Mouse (Mus musculus) adrenal gland, adult 2 months (tissue): Measurements from ENCODE around the gene Tctex1d2. TPM values are rescaled to one million over a fixed set of nuclear protein-coding genes. Genes with fewer than 3 reads are reported as not detected.

ENCODE experiments used
- DNase-seq: peaks from one replicate; pipeline ENCODE4 v3.0.0; 2021
- long read RNA-seq: library from polyadenylated mRNA; stranded (forward); transcript quantifications from one replicate; pipeline ENCODE4 v2.0.0, GENCODE M21; 2021
- polyA plus RNA-seq: library from polyadenylated mRNA; depleted of rRNA; stranded (reverse); fragments of >200 nt; gene quantifications from 2 replicates; pipeline ENCODE4 v1.2.3, GENCODE M21; 2012; rRNA removed
- total RNA-seq, 2 experiments: library from RNA; stranded (reverse); gene quantifications; 2 replicates each; pipeline ENCODE4 v1.2.3; 2021

Tctex1d2 gene
- total RNA-seq (1 to 10 TPM; 4.8 to 8.1 TPM), polyA plus RNA-seq (4.0 and 4.7 TPM in 2 replicates)
- long read RNA-seq, transcript Tctex1d2-201 (5 exons, 838 nt): major isoform, 5 of 5 reads
- long read RNA-seq, partial matches to known transcripts: 0 of 5 reads
- long read RNA-seq, other reads (novel, unspliced or antisense): 0 of 5 reads

GRCm38 (mm10) chr16:32419517-32420483 is at the start of gene Tctex1d2:
Gene Tctex1d2, plus strand, starts transcription at chr16:32419702.
- peak; percentile 96 for DNase-seq

- peak; percentile 30 for DNase-seq
These were observed 48.2 kb upstream of the Tctex1d2 start for GRCm38 (mm10) chr16:32371351-32371750.

GRCm38 (mm10) chr16:32379575-32379974 is 39.9 kb upstream of the Tctex1d2 start:
- DNase-seq: no peak

- no peak for DNase-seq
These were observed 36.6 kb upstream of the Tctex1d2 start for GRCm38 (mm10) chr16:32382901-32383300.

- no peak for DNase-seq
These were observed 34.6 kb upstream of the Tctex1d2 start for GRCm38 (mm10) chr16:32384885-32385284.

GRCm38 (mm10) chr16:32386826-32387225 is 32.7 kb upstream of the Tctex1d2 start:
- DNase-seq: no peak

- DNase-seq: no peak
These were observed 30.5 kb upstream of the Tctex1d2 start for GRCm38 (mm10) chr16:32389049-32389448.

- no peak for DNase-seq
These were observed 29.7 kb upstream of the Tctex1d2 start for GRCm38 (mm10) chr16:32389841-32390240.

GRCm38 (mm10) chr16:32390882-32391281 is 28.6 kb upstream of the Tctex1d2 start:
- no peak for DNase-seq

- no peak for DNase-seq
These were observed 23.6 kb upstream of the Tctex1d2 start for GRCm38 (mm10) chr16:32395679-32396540.

GRCm38 (mm10) chr16:32396541-32396835 is 23.0 kb upstream of the Tctex1d2 start:
- DNase-seq: no peak

- DNase-seq: peak; percentile 65
These were observed 21.3 kb upstream of the Tctex1d2 start for GRCm38 (mm10) chr16:32398206-32398605.

- DNase-seq: peak; percentile 40
These were observed 19.2 kb upstream of the Tctex1d2 start, which contains the start of gene Tm4sf19 for GRCm38 (mm10) chr16:32400267-32400666. Gene Tm4sf19, plus strand, starts transcription at chr16:32400506.

GRCm38 (mm10) chr16:32401335-32401965 is 18.1 kb upstream of the Tctex1d2 start:
- DNase-seq: no peak

- DNase-seq: no peak
These were observed 16.7 kb upstream of the Tctex1d2 start for GRCm38 (mm10) chr16:32402818-32403217.

GRCm38 (mm10) chr16:32405716-32406115 is 13.8 kb upstream of the Tctex1d2 start:
- no peak for DNase-seq

- no peak for DNase-seq
These were observed 12.8 kb upstream of the Tctex1d2 start for GRCm38 (mm10) chr16:32406671-32407070.

GRCm38 (mm10) chr16:32407730-32408129 is 11.8 kb upstream of the Tctex1d2 start:
- DNase-seq: no peak

- no peak for DNase-seq
These were observed 2.0 kb upstream of the Tctex1d2 start for GRCm38 (mm10) chr16:32417457-32417856.

- DNase-seq: no peak
These were observed 8.0 kb downstream of the Tctex1d2 start for GRCm38 (mm10) chr16:32427506-32427905.

GRCm38 (mm10) chr16:32430474-32431046 is 11.1 kb downstream of the Tctex1d2 start, which contains the start of gene Pcyt1a:
Gene Pcyt1a, plus strand, starts transcription at chr16:32430921.
- peak; percentile 94 for DNase-seq
